Mouse (Mus musculus) frontal cortex, adult 2 months (tissue): ENCODE data around the gene Spdl1. TPM values are rescaled to one million over a fixed set of nuclear protein-coding genes. Genes with fewer than 3 reads are reported as not detected.

Source experiments
- DNase-seq, 2 experiments: peaks; one replicate each; pipeline ENCODE4 v3.0.0; 2022; ENCODE audit warnings: low spot score in 1 of 2; ENCODE audit errors: extremely low spot score in 1 of 2
- polyA plus RNA-seq: library from polyadenylated mRNA; depleted of rRNA; stranded (reverse); fragments of >200 nt; gene quantifications from 2 replicates; pipeline ENCODE4 v1.2.3, GENCODE M21; 2012; rRNA removed

The Spdl1 gene
- 0.28 and 0.67 TPM in 2 replicates for polyA plus RNA-seq

- peak; percentile 90 to 98 for DNase-seq
These were observed at the start of gene Spdl1 for GRCm38 (mm10) chr11:34833318-34834086. Gene Spdl1 (minus strand): TSS chr11:34833641.

GRCm38 (mm10) chr11:34881528-34881927 lies 48.1 kb upstream of the Spdl1 start:
- peak in 1 of 2 experiments; percentile 66 for DNase-seq

- no peak for DNase-seq
These were observed 46.2 kb upstream of the Spdl1 start for GRCm38 (mm10) chr11:34879678-34880077.

GRCm38 (mm10) chr11:34873861-34874260 lies 40.4 kb upstream of the Spdl1 start:
- DNase-seq, result no peak

GRCm38 (mm10) chr11:34872432-34872831 lies 39.0 kb upstream of the Spdl1 start:
- no peak for DNase-seq

- DNase-seq, result no peak
These were observed 38.5 kb upstream of the Spdl1 start for GRCm38 (mm10) chr11:34871991-34872390.

- no peak for DNase-seq
These were observed 38.0 kb upstream of the Spdl1 start for GRCm38 (mm10) chr11:34871456-34871855.

- no peak for DNase-seq
These were observed 35.2 kb upstream of the Spdl1 start for GRCm38 (mm10) chr11:34868626-34869025.

GRCm38 (mm10) chr11:34865741-34866270 lies 32.4 kb upstream of the Spdl1 start:
- no peak for DNase-seq

- DNase-seq, result peak; percentile 74 to 83
These were observed 31.7 kb upstream of the Spdl1 start for GRCm38 (mm10) chr11:34865181-34865580.

- DNase-seq, result no peak
These were observed 23.2 kb upstream of the Spdl1 start for GRCm38 (mm10) chr11:34856652-34857051.

- no peak for DNase-seq
These were observed 12.8 kb upstream of the Spdl1 start for GRCm38 (mm10) chr11:34846268-34846652.

GRCm38 (mm10) chr11:34845567-34846267 lies 12.3 kb upstream of the Spdl1 start:
- no peak for DNase-seq

GRCm38 (mm10) chr11:34843517-34843916 lies 10.1 kb upstream of the Spdl1 start:
- DNase-seq, result peak in 1 of 2 experiments; percentile 71

GRCm38 (mm10) chr11:34840283-34840682 lies 6.8 kb upstream of the Spdl1 start:
- no peak for DNase-seq

- no peak for DNase-seq
These were observed 5.6 kb upstream of the Spdl1 start for GRCm38 (mm10) chr11:34839051-34839450.

- peak in 1 of 2 experiments; percentile 40 for DNase-seq
These were observed 2.8 kb upstream of the Spdl1 start for GRCm38 (mm10) chr11:34836272-34836671.

- no peak for DNase-seq
These were observed 763 bp downstream of the Spdl1 start for GRCm38 (mm10) chr11:34832678-34833077.

- no peak for DNase-seq
These were observed 5.6 kb downstream of the Spdl1 start for GRCm38 (mm10) chr11:34827803-34828202.

- no peak for DNase-seq
These were observed 6.5 kb downstream of the Spdl1 start for GRCm38 (mm10) chr11:34826940-34827339.

- no peak for DNase-seq
These were observed 8.7 kb downstream of the Spdl1 start for GRCm38 (mm10) chr11:34824791-34825190.

- peak in 1 of 2 experiments; percentile 59 for DNase-seq
These were observed 18.7 kb downstream of the Spdl1 start for GRCm38 (mm10) chr11:34814767-34815166.
